Mouse (Mus musculus) embryonic facial prominence, embryonic 10.5 days (tissue): ENCODE measurements around the gene Hist1h4d. TPM values are rescaled to one million over a fixed set of nuclear protein-coding genes. Genes with fewer than 3 reads are reported as not detected.
"Not testable (repeated sequence)": the region's sequence is repeated elsewhere in the genome, so short reads cannot be mapped to it uniquely, and the experiment has no call there.

Experiments used
- DNase-seq: peaks from one replicate; pipeline ENCODE4 v3.0.0-alpha.2; 2017; ENCODE audit warnings: low spot score
- H3K27ac ChIP-seq: fragments of 300-500 bp; sonication (generic); replicated peaks from 2 replicates; pipeline ENCODE4 v1.5.1; 2016; ENCODE audit warnings: mild to moderate bottlenecking
- H3K27me3 ChIP-seq: fragments of 300-500 bp; sonication (generic); replicated peaks from 2 replicates; pipeline ENCODE4 v1.6.1; 2016; ENCODE audit warnings: low read depth, mild to moderate bottlenecking; ENCODE audit not compliant: poor library complexity, severe bottlenecking
- H3K36me3 ChIP-seq: fragments of 300-500 bp; sonication (generic); replicated peaks from 2 replicates; pipeline ENCODE4 v1.6.1; 2016; ENCODE audit warnings: mild to moderate bottlenecking, moderate library complexity
- H3K4me1 ChIP-seq: fragments of 300-500 bp; sonication (generic); 2 replicates; pipeline ENCODE4 v1.6.1; 2016
- H3K4me3 ChIP-seq: fragments of 300-500 bp; sonication (generic); 2 replicates; pipeline ENCODE4 v1.5.1; 2016; ENCODE audit warnings: mild to moderate bottlenecking, moderate library complexity
- H3K9me3 ChIP-seq: fragments of 300-500 bp; sonication (generic); 2 replicates; pipeline ENCODE4 v1.6.1; 2016; ENCODE audit warnings: mild to moderate bottlenecking
- WGBS: fragments of 180-500 bp; shearing (Covaris S2); methylation state at CpG from one replicate; pipeline ENCODE4 v1.1.7; 2016; 5-methylcytosine and 5-hydroxymethylcytosine counted together
- polyA plus RNA-seq: library from polyadenylated mRNA; unstranded; fragments of >200 nt; fragmentation: Nextera tagmentation; extraction: Ambion mirVana; gene quantifications from 2 replicates; pipeline ENCODE4 v1.2.1, GENCODE M21; 2016

Hist1h4d gene
- polyA plus RNA-seq, 1 experiment from 2014 or later, result 97.2 TPM

DNA sequence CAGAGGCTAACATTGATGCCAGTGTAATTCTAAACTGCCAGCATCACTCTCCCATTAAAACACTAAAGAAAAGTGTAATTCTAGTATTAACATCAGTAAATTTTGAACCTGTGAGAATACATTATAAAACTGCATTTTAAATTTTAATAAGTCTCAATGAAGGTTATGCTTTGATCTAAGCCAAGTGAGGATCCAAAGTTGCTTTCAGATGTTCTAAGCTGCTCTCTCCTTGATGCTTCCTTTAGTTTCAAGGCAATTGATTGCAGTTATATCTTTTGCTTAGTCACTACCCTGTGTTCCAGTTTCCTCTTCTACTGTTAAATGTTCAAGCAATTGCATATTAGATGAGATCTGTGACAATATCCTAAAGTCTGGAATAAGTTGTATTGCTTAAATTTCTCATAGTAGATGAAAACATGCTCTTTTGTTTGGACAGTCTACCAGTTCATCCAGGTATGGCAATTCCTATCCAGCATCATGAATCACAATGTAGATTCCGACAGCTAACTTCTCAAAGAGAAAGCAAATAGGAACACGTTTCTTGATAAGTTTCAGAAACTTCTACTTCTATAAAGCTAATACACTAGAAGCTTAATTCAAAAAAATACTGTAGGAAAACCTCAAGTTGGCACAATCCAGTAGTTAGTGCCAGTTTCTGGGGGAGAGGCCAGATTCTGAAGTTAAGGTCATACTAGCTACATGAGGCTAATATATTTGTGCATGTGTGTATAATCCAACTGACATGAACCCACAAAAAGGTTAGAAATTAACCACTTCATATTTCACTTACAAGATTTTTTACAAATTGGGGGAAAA is 9.0 kb upstream of the Hist1h4d start:
- peaks cover 26% of the 10 kb centered on the region for H3K4me1 ChIP-seq
- 47% methylated on average over 2 of the region's 2 CpGs for WGBS
- no peak for DNase-seq

GRCm38 (mm10) chr13:23573034-23573897 is 8.1 kb upstream of the Hist1h4d start:
- H3K27ac ChIP-seq, result peak overlapping the region; percentile 92
- 12% methylated on average over 20 of the region's 20 CpGs for WGBS

More for the DNA sequence above, 9.0 kb upstream of the Hist1h4d start:
- peak overlapping the region; percentile 61 for H3K4me3 ChIP-seq
- peak overlapping the region; percentile 92 for H3K27ac ChIP-seq
- no peaks in the 10 kb centered on the region for H3K36me3 ChIP-seq
- H3K9me3 ChIP-seq, result no peaks in the 10 kb centered on the region
- no peaks in the 10 kb centered on the region for H3K27me3 ChIP-seq

GRCm38 (mm10) chr13:23573898-23574524 is 7.4 kb upstream of the Hist1h4d start, which contains the start of the genes Hist1h2bf and Hist1h2ad:
Gene Hist1h2bf (minus strand): TSS chr13:23574196.
Gene Hist1h2ad (plus strand): TSS chr13:23574381.
- H3K9me3 ChIP-seq, H3K36me3 ChIP-seq, H3K27me3 ChIP-seq: not testable (repeated sequence)
- Histone ChIP-seq H3K27ac (peak within 1 kb of the TSS; percentile 92), H3K4me1 (peaks cover 26% of the 10 kb centered on the region), H3K4me3 (peak within 1 kb of the TSS; percentile 66)
- DNase-seq, result peak; percentile 89
- under 1% methylated on average over 42 of the region's 42 CpGs for WGBS

More at GRCm38 (mm10) chr13:23573034-23573897, 8.1 kb upstream of the Hist1h4d start:
- H3K27me3 ChIP-seq, H3K36me3 ChIP-seq, H3K9me3 ChIP-seq: not testable (repeated sequence)
- Histone ChIP-seq H3K4me3 (peak overlapping the region; percentile 61), H3K4me1 (peaks cover 26% of the 10 kb centered on the region)
- DNase-seq, result peak; percentile 41

DNA sequence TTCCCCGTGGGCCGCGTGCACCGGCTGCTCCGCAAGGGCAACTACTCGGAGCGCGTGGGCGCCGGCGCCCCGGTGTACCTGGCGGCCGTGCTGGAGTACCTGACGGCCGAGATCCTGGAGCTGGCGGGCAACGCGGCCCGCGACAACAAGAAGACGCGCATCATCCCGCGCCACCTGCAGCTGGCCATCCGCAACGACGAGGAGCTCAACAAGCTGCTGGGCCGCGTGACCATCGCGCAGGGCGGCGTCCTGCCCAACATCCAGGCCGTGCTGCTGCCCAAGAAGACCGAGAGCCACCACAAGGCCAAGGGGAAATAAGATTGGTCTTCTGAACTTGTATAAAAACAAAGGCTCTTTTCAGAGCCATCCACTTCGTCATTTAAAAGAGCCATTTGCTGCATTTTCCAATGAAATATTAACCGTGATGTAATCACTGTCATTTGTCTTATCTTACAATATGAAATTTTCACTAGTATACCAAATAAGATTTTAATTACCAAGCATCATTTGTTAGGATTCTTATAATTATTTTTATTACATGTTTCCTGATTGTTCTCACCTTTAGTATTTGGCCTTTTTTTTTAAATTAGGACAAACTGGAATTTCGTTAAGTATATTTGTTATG is 6.7 kb upstream of the Hist1h4d start:
- not testable (repeated sequence) for H3K36me3 ChIP-seq, H3K27me3 ChIP-seq, DNase-seq, H3K9me3 ChIP-seq
- Histone ChIP-seq H3K27ac (peak overlapping the region; percentile 92), H3K4me3 (peak overlapping the region; percentile 66), H3K4me1 (peaks cover 26% of the 10 kb centered on the region)
- WGBS, result under 1% methylated on average over 15 of the region's 39 CpGs

DNA sequence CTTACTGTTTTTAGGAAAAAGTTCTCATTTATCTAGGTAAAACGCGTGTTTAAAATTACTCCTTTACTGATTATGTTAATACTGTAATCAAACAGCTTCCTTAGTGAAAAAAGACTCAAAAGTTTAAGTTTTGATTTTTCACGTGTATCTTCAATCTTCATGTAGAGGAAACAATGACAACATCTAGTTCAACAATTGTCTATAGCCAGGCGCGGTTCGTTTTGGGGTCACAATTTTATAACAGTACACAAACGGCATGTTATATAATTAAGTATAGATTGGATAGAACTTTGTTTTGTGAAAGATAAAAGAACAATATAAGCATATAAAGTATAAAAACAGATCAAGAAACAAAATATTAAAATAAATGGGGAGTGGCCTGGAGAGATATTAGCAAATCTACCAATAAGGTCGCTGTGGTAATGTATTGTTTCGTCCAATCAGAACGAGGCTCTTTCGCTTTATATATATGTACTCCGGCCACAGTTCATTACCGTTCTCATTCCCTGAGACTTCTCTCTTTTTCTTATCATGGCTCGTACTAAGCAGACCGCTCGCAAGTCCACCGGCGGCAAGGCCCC is 6.0 kb upstream of the Hist1h4d start, which contains the start of gene Hist1h3d:
Hist1h3d (plus strand) TSS at position 493 of the 581 bp plus-strand sequence.
- Histone ChIP-seq H3K9me3 (no peaks in the 10 kb centered on the region), H3K36me3 (no peaks in the 10 kb centered on the region), H3K27me3 (no peaks in the 10 kb centered on the region), H3K4me1 (peaks cover 26% of the 10 kb centered on the region), H3K27ac (peak within 1 kb of the TSS; percentile 94), H3K4me3 (peak within 1 kb of the TSS; percentile 66)
- peak; percentile 66 for DNase-seq
- WGBS, result under 1% methylated on average over 18 of the region's 18 CpGs

DNA sequence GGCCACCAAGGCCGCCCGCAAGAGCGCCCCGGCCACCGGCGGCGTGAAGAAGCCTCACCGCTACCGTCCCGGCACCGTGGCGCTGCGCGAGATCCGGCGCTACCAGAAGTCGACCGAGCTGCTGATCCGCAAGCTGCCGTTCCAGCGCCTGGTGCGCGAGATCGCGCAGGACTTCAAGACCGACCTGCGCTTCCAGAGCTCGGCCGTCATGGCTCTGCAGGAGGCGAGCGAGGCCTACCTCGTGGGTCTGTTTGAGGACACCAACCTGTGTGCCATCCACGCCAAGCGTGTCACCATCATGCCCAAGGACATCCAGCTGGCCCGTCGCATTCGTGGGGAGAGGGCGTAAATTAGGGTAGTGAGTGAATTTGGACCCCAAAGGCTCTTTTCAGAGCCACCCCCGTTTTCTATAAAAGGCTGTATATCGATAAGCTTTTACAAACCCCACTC is 5.5 kb upstream of the Hist1h4d start:
- under 1% methylated on average over 17 of the region's 40 CpGs for WGBS
- H3K4me1 ChIP-seq, result peaks cover 29% of the 10 kb centered on the region
- H3K27ac ChIP-seq, result peak overlapping the region; percentile 94
- DNase-seq, result peak; percentile 49
- H3K36me3 ChIP-seq, H3K9me3 ChIP-seq, H3K27me3 ChIP-seq: not testable (repeated sequence)
- peak overlapping the region; percentile 66 for H3K4me3 ChIP-seq

DNA sequence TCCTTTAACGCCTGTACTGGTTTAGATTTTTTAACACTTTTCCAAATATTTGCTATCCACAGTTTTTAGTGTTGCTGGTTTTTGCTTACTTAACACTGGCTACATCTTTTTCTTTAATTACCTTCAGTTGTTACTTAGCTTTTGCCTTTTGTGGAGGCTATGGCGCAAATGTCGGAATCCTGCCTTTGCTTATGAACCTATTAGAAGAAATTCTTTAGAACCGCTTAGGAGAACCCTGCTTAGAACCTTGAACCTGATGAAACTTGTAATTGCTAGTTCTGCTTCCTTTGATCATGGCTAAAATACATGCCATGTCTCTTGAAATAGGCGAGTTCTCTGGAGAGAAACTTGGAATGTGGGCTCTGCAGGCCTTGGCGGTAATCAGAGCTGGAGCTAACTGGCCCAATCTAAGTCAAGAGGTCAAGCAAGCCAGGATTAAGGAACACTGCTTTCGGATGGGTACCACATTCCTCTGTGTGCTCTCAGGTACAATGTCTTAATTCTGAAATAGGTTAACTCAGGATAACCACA is 5.0 kb upstream of the Hist1h4d start:
- peak overlapping the region; percentile 94 for H3K27ac ChIP-seq
- peak overlapping the region; percentile 66 for H3K4me3 ChIP-seq
- peaks cover 31% of the 10 kb centered on the region for H3K4me1 ChIP-seq
- WGBS, result 4% methylated on average over 7 of the region's 7 CpGs
- H3K9me3 ChIP-seq, result no peaks in the 10 kb centered on the region
- no peaks in the 10 kb centered on the region for H3K27me3 ChIP-seq
- H3K36me3 ChIP-seq, result no peaks in the 10 kb centered on the region
- peak; percentile 59 for DNase-seq

DNA sequence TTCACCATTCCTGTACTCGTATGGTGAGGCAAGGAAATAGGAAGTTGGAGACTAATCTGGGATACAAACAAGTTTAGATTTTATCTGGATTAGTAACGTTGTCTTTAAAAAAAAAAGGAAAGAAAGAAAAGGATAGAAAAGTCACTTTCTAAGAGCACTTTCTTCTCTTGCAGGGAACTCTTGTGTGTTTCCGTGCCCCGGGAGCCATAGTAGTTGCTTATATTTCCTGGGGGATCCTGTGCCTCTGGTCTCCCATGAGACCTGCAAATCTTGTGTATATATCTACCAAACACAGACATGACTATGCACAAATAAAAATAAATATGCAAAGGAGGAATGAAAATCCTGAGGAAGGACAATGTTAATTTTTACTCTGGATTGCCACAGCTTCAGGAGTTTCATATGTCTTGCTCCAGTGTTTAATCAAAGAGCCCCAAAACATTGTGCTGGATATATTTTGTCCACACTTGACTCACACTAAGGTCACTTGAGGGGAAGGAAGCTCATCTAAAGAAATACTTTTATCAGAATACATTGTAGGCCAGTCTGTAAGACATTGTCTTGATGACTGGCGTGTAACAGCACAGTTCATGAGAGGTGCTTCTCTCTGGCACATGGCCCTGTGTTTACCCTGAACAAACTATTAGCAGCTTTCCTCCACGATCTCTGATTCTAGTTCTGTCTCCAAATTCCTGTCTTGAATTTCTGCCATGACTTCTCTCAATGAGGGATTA is 4.3 kb upstream of the Hist1h4d start:
- peak; percentile 31 for DNase-seq
- Histone ChIP-seq H3K27me3 (no peaks in the 10 kb centered on the region), H3K36me3 (no peaks in the 10 kb centered on the region), H3K4me3 (peak overlapping the region; percentile 66), H3K27ac (peak overlapping the region; percentile 94), H3K4me1 (peaks cover 31% of the 10 kb centered on the region), H3K9me3 (no peaks in the 10 kb centered on the region)
- WGBS, result 48% methylated on average over 6 of the region's 6 CpGs

- Histone ChIP-seq H3K36me3 (no peaks in the 10 kb centered on the region), H3K9me3 (no peaks in the 10 kb centered on the region), H3K27me3 (no peaks in the 10 kb centered on the region), H3K27ac (peak overlapping the region; percentile 94), H3K4me1 (peaks cover 29% of the 10 kb centered on the region), H3K4me3 (peak overlapping the region; percentile 66; the same call in 1 of the 2 replicates)
- WGBS, result 85% methylated on average over 1 of the region's 1 CpGs
- no peak for DNase-seq
Measured at GRCm38 (mm10) chr13:23577835-23578234, 3.6 kb upstream of the Hist1h4d start.

DNA sequence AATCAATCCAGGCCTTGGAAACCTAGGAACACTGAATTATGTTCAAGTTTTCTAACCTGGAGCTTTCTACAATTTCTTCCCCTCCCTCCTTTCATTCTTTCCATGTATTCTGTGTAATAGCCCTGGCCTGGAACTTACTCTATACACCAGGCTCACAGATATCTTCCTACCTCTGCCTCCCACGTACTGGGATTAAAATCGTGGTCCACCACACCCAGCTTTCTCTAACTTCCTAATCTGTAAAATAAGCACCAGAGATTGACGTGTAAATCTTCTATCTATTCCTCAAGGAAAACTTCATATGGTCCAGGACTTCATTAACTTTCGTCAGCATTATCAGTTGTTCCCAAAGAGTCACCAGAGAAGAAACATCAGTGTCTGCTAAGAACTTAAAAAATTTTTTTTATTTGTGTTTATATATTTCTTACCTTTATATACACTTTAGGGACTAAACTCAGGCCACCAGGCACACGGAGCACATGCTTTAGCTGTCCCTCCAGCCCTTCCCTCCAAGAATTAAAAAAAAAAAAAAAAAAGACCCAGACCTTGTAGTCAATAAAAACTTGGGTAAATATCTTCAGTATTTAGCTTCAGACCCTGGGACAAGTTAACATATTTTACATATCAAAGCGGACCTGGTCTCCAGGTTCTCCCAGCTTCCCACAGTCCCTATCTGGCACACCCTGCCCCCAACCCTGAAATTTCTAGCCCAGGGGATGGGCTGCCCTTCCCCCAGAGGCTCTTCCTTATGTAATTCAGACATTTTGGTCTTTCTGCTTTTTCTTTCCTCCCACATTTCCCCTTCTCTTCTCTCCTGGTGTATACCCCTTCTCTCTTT is 1.0 kb downstream of the Hist1h4d start:
- peak overlapping the region; percentile 65 for H3K4me3 ChIP-seq
- H3K27ac ChIP-seq, result peak overlapping the region; percentile 94
- WGBS, result 5% methylated on average over 6 of the region's 6 CpGs
- DNase-seq, result peak; percentile 59
- H3K27me3 ChIP-seq, result no peaks in the 10 kb centered on the region
- H3K9me3 ChIP-seq, result no peaks in the 10 kb centered on the region
- peaks cover 35% of the 10 kb centered on the region for H3K4me1 ChIP-seq
- H3K36me3 ChIP-seq, result no peaks in the 10 kb centered on the region
